Mouse (Mus musculus) hindbrain, embryonic 15.5 days (tissue): ENCODE results near the gene Gm44973. TPM values are rescaled to one million over a fixed set of nuclear protein-coding genes. Genes with fewer than 3 reads are reported as not detected.
"Not testable (repeated sequence)": the region's sequence is repeated elsewhere in the genome, so short reads cannot be mapped to it uniquely, and the experiment has no call there.

Source experiments
- ATAC-seq: fragments of 200-750 bp; cut with Nextera tagmentation; 2 replicates; pipeline ENCODE4 v1.8.0; 2017; ENCODE audit warnings: low read depth, moderate number of reproducible peaks, moderate TSS enrichment; ENCODE audit not compliant: low FRiP score
- H3K27ac ChIP-seq: fragments of 300-500 bp; sonication (generic); replicated peaks from 2 replicates; pipeline ENCODE4 v1.5.1; 2015; ENCODE audit warnings: mild to moderate bottlenecking, inconsistent platforms
- H3K27me3 ChIP-seq: fragments of 300-500 bp; sonication (generic); 2 replicates; pipeline ENCODE4 v1.6.1; 2015; ENCODE audit warnings: control low read depth, inconsistent platforms
- H3K36me3 ChIP-seq: fragments of 300-500 bp; sonication (generic); 2 replicates; pipeline ENCODE4 v1.6.1; 2015; ENCODE audit warnings: control low read depth, inconsistent platforms
- H3K4me1 ChIP-seq: fragments of 300-500 bp; sonication (generic); replicated peaks from 2 replicates; pipeline ENCODE4 v1.6.1; 2015; ENCODE audit warnings: control low read depth, inconsistent platforms
- H3K4me2 ChIP-seq: fragments of 300-500 bp; sonication (generic); 2 replicates; pipeline ENCODE4 v1.6.1; 2015; ENCODE audit warnings: moderate library complexity, mild to moderate bottlenecking, inconsistent platforms
- H3K4me3 ChIP-seq: fragments of 300-500 bp; sonication (generic); 2 replicates; pipeline ENCODE4 v1.5.1; 2015; ENCODE audit warnings: mild to moderate bottlenecking, inconsistent platforms
- H3K9ac ChIP-seq: fragments of 300-500 bp; sonication (generic); 2 replicates; pipeline ENCODE4 v1.6.1; 2015; ENCODE audit warnings: inconsistent platforms
- H3K9me3 ChIP-seq: fragments of 300-500 bp; sonication (generic); 2 replicates; pipeline ENCODE4 v1.6.1; 2016; ENCODE audit warnings: control low read depth, inconsistent platforms
- WGBS: fragments of 180-500 bp; shearing (Covaris S2); methylation state at CpG from one replicate; pipeline ENCODE4 v1.1.7; 2015; 5-methylcytosine and 5-hydroxymethylcytosine counted together
- polyA plus RNA-seq: library from polyadenylated mRNA; unstranded; fragments of >200 nt; fragmentation: Nextera tagmentation; extraction: Ambion mirVana; gene quantifications from 2 replicates; pipeline ENCODE4 v1.2.1, GENCODE M21; 2015

Gene Gm44973
- polyA plus RNA-seq, 1 experiment from 2014 or later = not detected

GRCm38 (mm10) chr7:4996003-4996895 is 19.0 kb upstream of the Gm44973 start, which contains the start of gene Zfp579:
Gene Zfp579 (minus strand): TSS chr7:4996158.
- Histone ChIP-seq H3K4me1 (peaks cover 35% of the 10 kb centered on the region), H3K27ac (peak within 1 kb of the TSS; percentile 90), H3K27me3 (no peaks in the 10 kb centered on the region), H3K4me2 (peak within 1 kb of the TSS; percentile 86), H3K4me3 (peak within 1 kb of the TSS; percentile 73), H3K9ac (peak within 1 kb of the TSS; percentile 86), H3K36me3 (peaks cover 24% of the 10 kb centered on the region), H3K9me3 (no peaks in the 10 kb centered on the region)
- ATAC-seq = peak; percentile 90
- WGBS = 2% methylated on average over 13 of the region's 26 CpGs

- H3K27ac ChIP-seq = 0 out of 2 replicates have a peak overlapping the region, but pooled peaks have one; percentile 90
- H3K9ac ChIP-seq = peak overlapping the region; percentile 86
- no peaks in the 10 kb centered on the region for H3K9me3 ChIP-seq
- H3K27me3 ChIP-seq = no peaks in the 10 kb centered on the region
- ATAC-seq = no peak
- WGBS = 66% methylated on average over 8 of the region's 8 CpGs
- H3K36me3 ChIP-seq = peaks cover 18% of the 10 kb centered on the region
- H3K4me1 ChIP-seq = peaks cover 35% of the 10 kb centered on the region
- H3K4me2 ChIP-seq = peak overlapping the region; percentile 86
- peak overlapping the region; percentile 73 for H3K4me3 ChIP-seq
These were observed 18.4 kb upstream of the Gm44973 start for GRCm38 (mm10) chr7:4996934-4997333.

GRCm38 (mm10) chr7:4999876-5000275 is 15.4 kb upstream of the Gm44973 start:
- ATAC-seq = no peak
- Histone ChIP-seq H3K27me3 (no peaks in the 10 kb centered on the region), H3K9ac (no peak overlapping the region), H3K36me3 (no peaks in the 10 kb centered on the region), H3K4me3 (no peak overlapping the region), H3K4me1 (peaks cover 14% of the 10 kb centered on the region), H3K4me2 (no peak overlapping the region), H3K9me3 (no peaks in the 10 kb centered on the region), H3K27ac (no peak overlapping the region)
- WGBS = 71% methylated on average over 2 of the region's 2 CpGs

- H3K36me3 ChIP-seq = peaks cover 12% of the 10 kb centered on the region
- 62% methylated on average over 8 of the region's 8 CpGs for WGBS
- not testable (repeated sequence) for ATAC-seq
These were observed 12.4 kb upstream of the Gm44973 start for GRCm38 (mm10) chr7:5002876-5003275.

GRCm38 (mm10) chr7:5008229-5008628 is 7.1 kb upstream of the Gm44973 start:
- no peak for ATAC-seq
- no peak overlapping the region for H3K27ac ChIP-seq
- H3K9me3 ChIP-seq = no peaks in the 10 kb centered on the region
- no peaks in the 10 kb centered on the region for H3K4me1 ChIP-seq
- no peak overlapping the region for H3K4me3 ChIP-seq
- 95% methylated on average over 26 of the region's 26 CpGs for WGBS
- H3K4me2 ChIP-seq = no peak overlapping the region
- H3K36me3 ChIP-seq = peaks cover 60% of the 10 kb centered on the region
- no peaks in the 10 kb centered on the region for H3K27me3 ChIP-seq
- H3K9ac ChIP-seq = no peak overlapping the region

More at GRCm38 (mm10) chr7:5002876-5003275, 12.4 kb upstream of the Gm44973 start:
- not testable (repeated sequence) for H3K4me1 ChIP-seq, H3K4me2 ChIP-seq, H3K4me3 ChIP-seq, H3K27me3 ChIP-seq, H3K27ac ChIP-seq, H3K9me3 ChIP-seq, H3K9ac ChIP-seq

GRCm38 (mm10) chr7:5012681-5013513 is 2.4 kb upstream of the Gm44973 start:
- no peak for ATAC-seq
- H3K9me3 ChIP-seq = no peaks in the 10 kb centered on the region
- peaks cover 6% of the 10 kb centered on the region for H3K4me1 ChIP-seq
- H3K4me2 ChIP-seq = no peak overlapping the region
- WGBS = 93% methylated on average over 27 of the region's 27 CpGs
- no peaks in the 10 kb centered on the region for H3K27me3 ChIP-seq
- no peak overlapping the region for H3K4me3 ChIP-seq
- peaks cover 48% of the 10 kb centered on the region for H3K36me3 ChIP-seq
- H3K27ac ChIP-seq = no peak overlapping the region
- H3K9ac ChIP-seq = no peak overlapping the region

- Histone ChIP-seq H3K4me1 (peaks cover 8% of the 10 kb centered on the region), H3K4me3 (peak within 1 kb of the TSS; percentile 87), H3K4me2 (peak within 1 kb of the TSS; percentile 64), H3K36me3 (peaks cover 32% of the 10 kb centered on the region), H3K27me3 (no peaks in the 10 kb centered on the region), H3K9me3 (no peaks in the 10 kb centered on the region), H3K9ac (peak within 1 kb of the TSS; percentile 76), H3K27ac (peak within 1 kb of the TSS; percentile 99)
- ATAC-seq = peak; percentile 83
- WGBS = under 1% methylated on average over 41 of the region's 42 CpGs
These were observed 812 bp upstream of the Gm44973 start, which contains the start of the genes Zfp524 and Fiz1 for GRCm38 (mm10) chr7:5014251-5015117. Gene Zfp524 (plus strand): TSS chr7:5014415. Gene Fiz1 (minus strand): TSS chr7:5014697.

- no peak for ATAC-seq
- Histone ChIP-seq H3K27me3 (no peaks in the 10 kb centered on the region), H3K36me3 (peaks cover 16% of the 10 kb centered on the region), H3K9ac (peak overlapping the region; percentile 61), H3K27ac (peak overlapping the region; percentile 99), H3K9me3 (no peaks in the 10 kb centered on the region), H3K4me3 (peak overlapping the region; percentile 87), H3K4me1 (peaks cover 12% of the 10 kb centered on the region), H3K4me2 (peak overlapping the region; percentile 64)
- 63% methylated on average over 3 of the region's 3 CpGs for WGBS
These were observed 761 bp downstream of the Gm44973 start for GRCm38 (mm10) chr7:5016057-5016456.

GRCm38 (mm10) chr7:5016920-5017319 is 1.6 kb downstream of the Gm44973 start:
- Histone ChIP-seq H3K27me3 (no peaks in the 10 kb centered on the region), H3K9ac (no peak overlapping the region), H3K4me3 (no peak overlapping the region), H3K36me3 (peaks cover 8% of the 10 kb centered on the region), H3K27ac (no peak overlapping the region), H3K4me2 (no peak overlapping the region), H3K4me1 (peaks cover 21% of the 10 kb centered on the region), H3K9me3 (no peaks in the 10 kb centered on the region)
- WGBS = 94% methylated on average over 2 of the region's 2 CpGs
- ATAC-seq = no peak

GRCm38 (mm10) chr7:5017352-5017751 is 2.1 kb downstream of the Gm44973 start:
- H3K36me3 ChIP-seq = peaks cover 5% of the 10 kb centered on the region
- H3K4me2 ChIP-seq = no peak overlapping the region
- H3K27me3 ChIP-seq = no peaks in the 10 kb centered on the region
- no peak overlapping the region for H3K9ac ChIP-seq
- H3K4me3 ChIP-seq = no peak overlapping the region
- 91% methylated on average over 16 of the region's 16 CpGs for WGBS
- ATAC-seq = no peak
- peaks cover 22% of the 10 kb centered on the region for H3K4me1 ChIP-seq
- no peaks in the 10 kb centered on the region for H3K9me3 ChIP-seq
- H3K27ac ChIP-seq = no peak overlapping the region

GRCm38 (mm10) chr7:5017931-5018330 is 2.6 kb downstream of the Gm44973 start:
- no peak overlapping the region for H3K9ac ChIP-seq
- H3K36me3 ChIP-seq = peaks cover 7% of the 10 kb centered on the region; the same call in 1 of the 2 replicates
- peaks cover 22% of the 10 kb centered on the region for H3K4me1 ChIP-seq
- no peaks in the 10 kb centered on the region for H3K27me3 ChIP-seq
- ATAC-seq = no peak
- H3K9me3 ChIP-seq = no peaks in the 10 kb centered on the region
- no peak overlapping the region for H3K4me2 ChIP-seq
- no peak overlapping the region for H3K27ac ChIP-seq
- H3K4me3 ChIP-seq = no peak overlapping the region
- WGBS = 96% methylated on average over 21 of the region's 21 CpGs
